Mouse (Mus musculus) intestine, embryonic 14.5 days (tissue): ENCODE data around the gene Parp16. TPM values are rescaled to one million over a fixed set of nuclear protein-coding genes. Genes with fewer than 3 reads are reported as not detected.
"Not testable (repeated sequence)": the region's sequence is repeated elsewhere in the genome, so short reads cannot be mapped to it uniquely, and the experiment has no call there.

ENCODE experiments used
- ATAC-seq: fragments of 200-750 bp; cut with Nextera tagmentation; replicated peaks from 2 replicates; pipeline ENCODE4 v1.8.0; 2017; ENCODE audit warnings: low read depth, moderate number of reproducible peaks, moderate TSS enrichment, moderate library complexity; ENCODE audit not compliant: low FRiP score, low TSS enrichment
- DNase-seq: peaks from one replicate; pipeline ENCODE4 v3.0.0-alpha.2; 2018; ENCODE audit warnings: low spot score
- H3K27ac ChIP-seq: fragments of 300-500 bp; sonication (generic); 2 replicates; pipeline ENCODE4 v1.5.1; 2014; ENCODE audit warnings: low read depth, mild to moderate bottlenecking, control low read depth
- H3K27me3 ChIP-seq: fragments of 300-500 bp; sonication (generic); replicated peaks from 2 replicates; pipeline ENCODE4 v1.6.1; 2014; ENCODE audit warnings: low read length, control low read depth; ENCODE audit not compliant: control insufficient read depth, insufficient read depth
- H3K36me3 ChIP-seq: fragments of 300-500 bp; sonication (generic); 2 replicates; pipeline ENCODE4 v1.6.1; 2014; ENCODE audit warnings: low read length, control low read depth; ENCODE audit not compliant: control insufficient read depth, insufficient read depth
- H3K4me1 ChIP-seq: fragments of 300-500 bp; sonication (generic); replicated peaks from 2 replicates; pipeline ENCODE4 v1.6.1; 2014; ENCODE audit warnings: low read length, control low read depth, mixed read lengths; ENCODE audit not compliant: control insufficient read depth, insufficient read depth
- H3K4me2 ChIP-seq: fragments of 300-500 bp; sonication (generic); 2 replicates; pipeline ENCODE4 v1.6.1; 2014; ENCODE audit warnings: low read length
- H3K4me3 ChIP-seq: fragments of 300-500 bp; sonication (generic); 2 replicates; pipeline ENCODE4 v1.5.1; 2014; ENCODE audit warnings: low read depth, low read length, control low read depth, mixed read lengths
- H3K9ac ChIP-seq: fragments of 300-500 bp; sonication (generic); 2 replicates; pipeline ENCODE4 v1.6.1; 2014; ENCODE audit warnings: mild to moderate bottlenecking, low read length
- H3K9me3 ChIP-seq: fragments of 300-500 bp; sonication (generic); 2 replicates; pipeline ENCODE4 v1.6.1; 2016; ENCODE audit warnings: low read length, control low read depth; ENCODE audit not compliant: control insufficient read depth
- WGBS: fragments of 180-500 bp; shearing (Covaris S2); extraction: QIAGEN DNeasy Blood & Tissue Kit; methylation state at CpG from one replicate; pipeline ENCODE4 v1.1.7; 2014; 5-methylcytosine and 5-hydroxymethylcytosine counted together
- polyA plus RNA-seq: library from polyadenylated mRNA; unstranded; fragments of >200 nt; fragmentation: Nextera tagmentation; extraction: Ambion mirVana; gene quantifications from 2 replicates; pipeline ENCODE4 v1.2.1, GENCODE M21; 2014

Parp16 gene
- polyA plus RNA-seq, 1 experiment from 2014 or later: 9.1 TPM

- H3K9ac ChIP-seq: no peak overlapping the region
- H3K4me1 ChIP-seq: peaks cover 7% of the 10 kb centered on the region; the same call in 1 of the 2 replicates
- WGBS: 52% methylated on average over 7 of the region's 7 CpGs
- H3K36me3 ChIP-seq: no peaks in the 10 kb centered on the region
- no peak overlapping the region for H3K4me3 ChIP-seq
- peak; percentile 60 for DNase-seq
- H3K9me3 ChIP-seq: no peaks in the 10 kb centered on the region
- no peak overlapping the region for H3K4me2 ChIP-seq
- peak; percentile 78 for ATAC-seq
- H3K27ac ChIP-seq: peak overlapping the region; percentile 54; the same call in 1 of the 2 replicates
- H3K27me3 ChIP-seq: no peaks in the 10 kb centered on the region
These were observed 72.8 kb downstream of the Parp16 start for GRCm38 (mm10) chr9:65267742-65268515.

DNA sequence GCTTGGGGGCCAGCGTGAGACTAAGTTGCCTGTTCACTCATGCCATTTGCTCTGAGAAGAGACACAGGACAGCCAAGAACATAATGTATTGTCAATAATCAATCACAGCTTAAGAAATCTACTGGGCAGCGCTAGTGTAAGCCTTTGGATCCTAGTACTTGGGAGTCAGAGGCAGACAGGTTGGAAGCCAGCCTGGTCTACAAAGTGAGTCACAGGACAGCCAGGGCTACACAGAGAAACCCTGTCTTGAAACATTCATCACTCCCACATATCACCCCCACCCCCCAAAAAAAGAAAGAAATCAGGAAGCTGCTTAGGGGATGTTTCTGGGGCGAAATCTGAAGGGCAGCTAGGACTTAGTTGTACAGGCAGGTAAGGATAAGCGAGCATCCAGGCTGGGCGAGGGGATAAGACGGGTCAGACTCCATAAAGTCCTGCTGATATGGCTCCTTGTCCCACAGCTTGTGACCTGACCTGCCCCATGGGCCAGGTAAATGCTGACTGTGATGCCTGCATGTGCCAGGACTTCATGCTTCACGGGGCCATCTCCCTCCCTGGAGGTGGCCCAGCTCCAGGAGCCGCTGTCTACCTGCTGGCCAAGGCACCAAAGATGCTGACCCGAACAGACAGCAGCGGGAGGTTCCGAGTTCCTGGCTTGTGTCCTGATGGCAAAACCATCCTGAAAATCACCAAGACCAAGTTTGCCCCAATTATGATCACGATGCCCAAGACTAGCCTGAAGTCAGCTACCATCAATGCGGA lies 78.1 kb downstream of the Parp16 start:
- 90% methylated on average over 13 of the region's 13 CpGs for WGBS
- no peaks in the 10 kb centered on the region for H3K4me1 ChIP-seq

GRCm38 (mm10) chr9:65273873-65274272 lies 78.7 kb downstream of the Parp16 start:
- ATAC-seq (no peak), DNase-seq (no peak)
- Histone ChIP-seq H3K9ac (no peak overlapping the region), H3K9me3 (no peaks in the 10 kb centered on the region), H3K4me3 (no peak overlapping the region), H3K27ac (no peak overlapping the region), H3K4me2 (no peak overlapping the region), H3K36me3 (no peaks in the 10 kb centered on the region), H3K4me1 (no peaks in the 10 kb centered on the region), H3K27me3 (no peaks in the 10 kb centered on the region)
- WGBS: 71% methylated on average over 4 of the region's 4 CpGs

More for the DNA sequence above, 78.1 kb downstream of the Parp16 start:
- H3K4me2 ChIP-seq: no peak overlapping the region
- no peaks in the 10 kb centered on the region for H3K36me3 ChIP-seq
- no peak overlapping the region for H3K27ac ChIP-seq
- no peak overlapping the region for H3K4me3 ChIP-seq
- no peak for DNase-seq
- H3K27me3 ChIP-seq: no peaks in the 10 kb centered on the region
- H3K9ac ChIP-seq: no peak overlapping the region
- no peak for ATAC-seq
- no peaks in the 10 kb centered on the region for H3K9me3 ChIP-seq

DNA sequence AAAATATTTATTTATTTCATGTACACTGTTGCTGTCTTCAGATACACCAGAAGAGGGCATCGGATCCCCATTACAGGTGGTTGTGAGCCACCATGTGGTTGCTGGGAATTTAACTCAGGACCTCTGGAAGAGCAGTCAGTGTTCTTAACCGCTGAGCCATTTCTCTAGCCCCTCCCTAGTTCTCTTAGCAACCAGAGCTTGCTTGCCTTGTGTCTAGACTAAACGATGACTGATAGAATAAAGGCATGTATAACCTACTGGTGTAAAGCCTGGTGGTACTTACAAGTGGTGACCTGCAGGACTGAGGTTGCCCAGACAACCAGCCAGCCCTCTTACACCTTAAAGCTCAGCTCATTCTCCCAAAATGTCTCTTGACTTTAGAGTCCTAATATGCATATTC lies 79.7 kb downstream of the Parp16 start:
- not testable (repeated sequence) for H3K9me3 ChIP-seq, H3K9ac ChIP-seq, H3K36me3 ChIP-seq, H3K4me3 ChIP-seq, H3K4me1 ChIP-seq, H3K27ac ChIP-seq, H3K27me3 ChIP-seq, DNase-seq, H3K4me2 ChIP-seq, ATAC-seq
- WGBS: 75% methylated on average over 3 of the region's 3 CpGs

GRCm38 (mm10) chr9:65275810-65276530 lies 80.8 kb downstream of the Parp16 start:
- WGBS: 83% methylated on average over 4 of the region's 4 CpGs

DNA sequence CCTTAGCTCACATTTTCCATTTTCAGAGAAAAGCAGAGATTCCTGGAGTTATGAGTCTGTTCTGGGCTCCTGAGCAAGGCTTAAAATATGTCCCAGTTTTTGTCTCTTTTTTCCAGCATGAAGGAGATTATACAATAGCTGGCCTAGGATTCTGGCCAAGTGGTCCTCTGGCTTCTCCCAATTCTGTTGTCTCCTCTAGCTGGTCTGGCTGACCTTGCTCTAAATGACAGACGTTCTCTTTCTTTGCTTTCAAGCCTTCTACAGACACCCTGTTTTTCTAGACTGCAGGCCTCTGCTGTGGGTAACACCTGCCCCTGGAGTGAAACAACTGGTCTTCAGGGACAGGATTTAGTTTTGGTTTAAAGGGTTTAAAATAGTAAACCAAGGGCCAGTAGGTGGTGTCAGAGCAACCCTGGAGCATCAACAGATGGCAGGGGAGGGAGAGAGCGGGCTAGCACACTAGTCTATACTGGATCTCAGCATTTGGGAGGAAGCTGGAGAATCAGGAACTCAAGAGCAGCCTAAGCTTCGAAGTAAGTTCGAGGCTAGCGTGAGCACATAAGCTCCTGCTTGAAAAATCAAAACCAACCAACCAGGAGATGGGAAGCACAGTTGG lies 86.5 kb downstream of the Parp16 start:
- no peak for ATAC-seq
- 0 out of 2 replicates have a peak, but pooled peaks cover 3% of the 10 kb centered on the region for H3K27me3 ChIP-seq
- no peak overlapping the region for H3K27ac ChIP-seq
- H3K9me3 ChIP-seq: no peaks in the 10 kb centered on the region
- no peak overlapping the region for H3K4me3 ChIP-seq
- H3K9ac ChIP-seq: no peak overlapping the region
- no peak for DNase-seq
- no peaks in the 10 kb centered on the region for H3K36me3 ChIP-seq
- 76% methylated on average over 5 of the region's 5 CpGs for WGBS
- no peaks in the 10 kb centered on the region for H3K4me1 ChIP-seq
- no peak overlapping the region for H3K4me2 ChIP-seq

More at GRCm38 (mm10) chr9:65275810-65276530, 80.8 kb downstream of the Parp16 start:
- no peaks in the 10 kb centered on the region for H3K27me3 ChIP-seq
- H3K36me3 ChIP-seq: no peaks in the 10 kb centered on the region
- no peaks in the 10 kb centered on the region for H3K4me1 ChIP-seq
- H3K4me2 ChIP-seq: no peak overlapping the region
- DNase-seq: no peak
- H3K9ac ChIP-seq: no peak overlapping the region
- no peak overlapping the region for H3K27ac ChIP-seq
- no peaks in the 10 kb centered on the region for H3K9me3 ChIP-seq
- H3K4me3 ChIP-seq: no peak overlapping the region
- ATAC-seq: no peak

DNA sequence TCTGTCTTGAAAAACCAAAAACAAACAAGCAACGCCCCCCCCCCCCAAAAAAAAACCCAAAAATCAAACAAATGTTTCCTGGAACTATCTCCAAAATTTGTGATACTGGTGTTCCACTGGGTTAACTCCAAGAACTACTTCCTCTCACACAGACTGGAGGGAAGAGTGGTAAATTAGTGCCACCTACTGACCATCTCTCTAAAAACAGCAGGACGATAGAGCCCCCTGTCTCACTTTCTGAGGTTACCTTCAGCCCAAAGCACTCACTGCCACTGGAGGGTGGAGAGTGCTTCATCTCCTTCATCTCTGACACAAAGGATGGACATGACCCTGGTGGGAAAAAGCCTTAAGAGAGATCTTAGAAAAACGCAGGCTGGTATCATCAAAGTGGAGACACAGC lies 88.1 kb downstream of the Parp16 start:
- WGBS: 4% methylated on average over 3 of the region's 3 CpGs
- 0 out of 2 replicates have a peak, but pooled peaks cover 5% of the 10 kb centered on the region for H3K27me3 ChIP-seq
- no peaks in the 10 kb centered on the region for H3K9me3 ChIP-seq
- H3K36me3 ChIP-seq: no peaks in the 10 kb centered on the region
- H3K4me2 ChIP-seq: no peak overlapping the region
- DNase-seq (peak; percentile 55), ATAC-seq (no peak)
- H3K4me1 ChIP-seq: no peaks in the 10 kb centered on the region
- no peak overlapping the region for H3K4me3 ChIP-seq
- no peak overlapping the region for H3K9ac ChIP-seq
- H3K27ac ChIP-seq: no peak overlapping the region

GRCm38 (mm10) chr9:65288252-65288651 lies 93.1 kb downstream of the Parp16 start:
- H3K9me3 ChIP-seq, H3K4me1 ChIP-seq, DNase-seq, H3K27me3 ChIP-seq, H3K9ac ChIP-seq, H3K4me2 ChIP-seq, H3K36me3 ChIP-seq, H3K27ac ChIP-seq, ATAC-seq, H3K4me3 ChIP-seq: not testable (repeated sequence)
- 85% methylated on average over 5 of the region's 5 CpGs for WGBS
